Mouse (Mus musculus) forebrain, embryonic 13.5 days (tissue): ENCODE data around the gene Dvl3. TPM values are rescaled to one million over a fixed set of nuclear protein-coding genes. Genes with fewer than 3 reads are reported as not detected.

Experiments used
- ATAC-seq: fragments of 200-750 bp; cut with Nextera tagmentation; 2 replicates; pipeline ENCODE4 v1.8.0; 2017
- H3K27ac ChIP-seq: fragments of 300-500 bp; sonication (generic); 2 replicates; pipeline ENCODE4 v1.5.1; 2015; ENCODE audit warnings: inconsistent platforms, mild to moderate bottlenecking, moderate library complexity
- H3K27me3 ChIP-seq: fragments of 300-500 bp; sonication (generic); 2 replicates; pipeline ENCODE4 v1.6.1; 2015; ENCODE audit warnings: mild to moderate bottlenecking, inconsistent platforms
- H3K36me3 ChIP-seq: fragments of 300-500 bp; sonication (generic); 2 replicates; pipeline ENCODE4 v1.6.1; 2015; ENCODE audit warnings: mild to moderate bottlenecking, inconsistent platforms; ENCODE audit not compliant: poor library complexity, severe bottlenecking
- H3K4me1 ChIP-seq: fragments of 300-500 bp; sonication (generic); 2 replicates; pipeline ENCODE4 v1.6.1; 2015; ENCODE audit warnings: inconsistent platforms
- H3K4me2 ChIP-seq: fragments of 300-500 bp; sonication (generic); 2 replicates; pipeline ENCODE4 v1.6.1; 2015; ENCODE audit warnings: inconsistent platforms, mild to moderate bottlenecking, moderate library complexity
- H3K4me3 ChIP-seq: fragments of 300-500 bp; sonication (generic); 2 replicates; pipeline ENCODE4 v1.5.1; 2015; ENCODE audit warnings: mild to moderate bottlenecking, inconsistent platforms
- H3K9ac ChIP-seq: fragments of 300-500 bp; sonication (generic); 2 replicates; pipeline ENCODE4 v1.6.1; 2015; ENCODE audit warnings: mild to moderate bottlenecking, inconsistent platforms
- H3K9me3 ChIP-seq: fragments of 300-500 bp; sonication (generic); replicated peaks from 2 replicates; pipeline ENCODE4 v1.6.1; 2016; ENCODE audit warnings: inconsistent platforms
- WGBS: fragments of 180-500 bp; shearing (Covaris S2); methylation state at CpG from one replicate; pipeline ENCODE4 v1.1.7; 2015; 5-methylcytosine and 5-hydroxymethylcytosine counted together
- polyA plus RNA-seq: library from polyadenylated mRNA; unstranded; fragments of >200 nt; fragmentation: Nextera tagmentation; extraction: Ambion mirVana; gene quantifications from 2 replicates; pipeline ENCODE4 v1.2.1, GENCODE M21; 2015

Gene Dvl3
- polyA plus RNA-seq, 1 experiment from 2014 or later = 31.4 TPM

DNA sequence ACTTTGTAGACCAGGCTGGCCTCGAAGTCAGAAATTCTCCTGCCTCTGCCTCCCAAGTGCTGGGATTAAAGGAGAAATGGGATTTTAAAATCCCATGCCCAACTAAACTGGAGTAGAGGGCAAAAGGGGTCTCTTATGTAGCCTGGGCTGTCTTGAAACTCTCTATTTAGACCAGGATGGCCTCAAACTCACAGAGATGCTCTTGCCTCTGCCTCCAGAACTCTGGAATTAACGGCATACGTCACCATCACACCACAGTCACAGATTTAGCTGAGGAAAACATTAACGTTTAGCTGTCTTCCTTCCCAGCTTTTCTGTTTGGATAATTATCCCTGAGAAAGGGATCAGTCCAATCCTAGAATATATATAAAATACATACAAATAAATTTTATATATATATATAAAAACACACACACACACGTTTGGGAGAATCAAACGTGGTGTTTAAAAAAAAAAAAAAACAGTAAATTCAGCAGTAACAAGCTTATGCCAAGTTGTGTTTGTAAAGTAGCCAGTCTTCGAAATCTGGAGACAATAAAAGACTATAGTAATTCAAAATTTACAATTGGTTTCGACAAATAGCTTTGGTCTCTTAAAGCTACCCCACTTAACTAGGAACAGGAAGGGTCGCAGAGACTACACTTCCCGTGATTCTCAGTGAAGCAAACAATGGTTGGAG lies 18.0 kb downstream of the Dvl3 start:
- Histone ChIP-seq H3K27me3 (no peaks in the 10 kb centered on the region), H3K4me2 (no peak overlapping the region), H3K4me1 (peaks cover 28% of the 10 kb centered on the region), H3K36me3 (peaks cover 55% of the 10 kb centered on the region), H3K9me3 (no peaks in the 10 kb centered on the region), H3K4me3 (no peak overlapping the region), H3K9ac (no peak overlapping the region), H3K27ac (no peak overlapping the region; the same call in 1 of the 2 replicates)
- WGBS = 49% methylated on average over 10 of the region's 10 CpGs
- no peak for ATAC-seq

- ATAC-seq = peak; percentile 99
- Histone ChIP-seq H3K4me2 (peak within 1 kb of the TSS; percentile 93), H3K9ac (peak within 1 kb of the TSS; percentile 97), H3K27ac (peak within 1 kb of the TSS; percentile 75; the same call in 1 of the 2 replicates), H3K4me3 (peak within 1 kb of the TSS; percentile 91), H3K36me3 (peaks cover 60% of the 10 kb centered on the region), H3K4me1 (peaks cover 28% of the 10 kb centered on the region), H3K9me3 (no peaks in the 10 kb centered on the region), H3K27me3 (no peaks in the 10 kb centered on the region)
- under 1% methylated on average over 51 of the region's 52 CpGs for WGBS
Observed at GRCm38 (mm10) chr16:20535296-20536080, 18.7 kb downstream of the Dvl3 start, which contains the start of gene Ap2m1. TSS of gene Ap2m1 (plus strand) at chr16:20535478.

DNA sequence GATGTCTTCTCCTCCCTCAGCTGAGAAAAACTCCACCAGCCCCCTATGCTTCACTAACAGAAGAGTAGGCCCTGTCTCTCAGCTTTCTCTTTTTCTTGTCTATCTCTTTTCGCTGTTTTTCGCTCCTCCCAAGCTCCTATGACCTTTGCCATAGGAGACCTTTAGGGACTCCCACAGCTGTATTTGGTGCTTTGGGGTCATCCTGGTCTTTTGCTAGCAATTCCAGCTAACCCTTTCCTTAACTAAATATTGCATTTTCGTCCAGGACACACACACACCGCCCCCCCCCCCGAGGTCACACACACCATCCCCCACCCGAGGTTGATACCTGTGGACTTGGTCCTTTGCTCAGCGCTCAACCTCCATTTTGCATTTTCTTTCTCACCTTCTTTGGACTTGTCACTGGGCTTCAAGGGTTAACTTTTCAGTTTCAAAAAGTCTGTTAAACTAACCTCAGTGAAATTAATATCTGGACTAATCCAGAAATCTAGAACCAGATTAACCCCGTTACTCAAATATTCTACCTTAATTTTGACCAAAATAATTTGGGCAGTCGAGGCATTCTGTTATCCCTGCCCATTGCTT lies 19.4 kb downstream of the Dvl3 start:
- Histone ChIP-seq H3K4me2 (peak overlapping the region; percentile 93), H3K27ac (0 out of 2 replicates have a peak overlapping the region, but pooled peaks have one; percentile 75), H3K27me3 (no peaks in the 10 kb centered on the region), H3K9ac (peak overlapping the region; percentile 97), H3K9me3 (no peaks in the 10 kb centered on the region), H3K4me1 (peaks cover 28% of the 10 kb centered on the region), H3K36me3 (peaks cover 60% of the 10 kb centered on the region), H3K4me3 (peak overlapping the region; percentile 91)
- no peak for ATAC-seq
- 36% methylated on average over 9 of the region's 9 CpGs for WGBS

DNA sequence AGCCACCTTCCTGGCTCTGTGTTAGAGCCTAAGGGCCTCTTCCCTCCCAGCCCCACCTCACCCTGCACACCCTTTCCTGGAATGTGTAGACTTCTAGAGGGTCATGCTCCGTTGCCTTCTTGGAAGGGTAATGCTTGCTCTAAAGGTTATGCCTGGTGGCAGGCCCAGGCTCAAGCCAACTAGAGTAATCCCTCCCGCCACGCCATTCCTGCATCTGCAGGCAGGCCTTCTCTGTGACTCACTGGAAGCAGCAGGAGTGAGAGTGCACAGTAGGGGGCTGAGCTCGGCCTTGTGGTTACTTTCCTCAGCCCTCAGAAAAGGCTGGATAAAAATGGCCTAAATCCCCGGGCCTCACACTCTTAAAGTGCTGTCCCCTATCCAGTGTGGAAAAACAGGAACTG lies 20.3 kb downstream of the Dvl3 start:
- H3K4me3 ChIP-seq = peak overlapping the region; percentile 91
- peaks cover 28% of the 10 kb centered on the region for H3K4me1 ChIP-seq
- H3K27me3 ChIP-seq = no peaks in the 10 kb centered on the region
- ATAC-seq = no peak
- H3K9me3 ChIP-seq = no peaks in the 10 kb centered on the region
- no peak overlapping the region for H3K27ac ChIP-seq
- H3K4me2 ChIP-seq = peak overlapping the region; percentile 93
- peaks cover 60% of the 10 kb centered on the region for H3K36me3 ChIP-seq
- H3K9ac ChIP-seq = peak overlapping the region; percentile 97
- WGBS = 9% methylated on average over 5 of the region's 5 CpGs

GRCm38 (mm10) chr16:20537601-20538320 lies 21.0 kb downstream of the Dvl3 start:
- no peaks in the 10 kb centered on the region for H3K9me3 ChIP-seq
- H3K4me3 ChIP-seq = peak overlapping the region; percentile 91
- WGBS = 29% methylated on average over 6 of the region's 6 CpGs
- ATAC-seq = no peak
- H3K4me1 ChIP-seq = peaks cover 28% of the 10 kb centered on the region
- no peak overlapping the region for H3K27ac ChIP-seq
- H3K36me3 ChIP-seq = peaks cover 63% of the 10 kb centered on the region
- H3K9ac ChIP-seq = peak overlapping the region; percentile 97
- H3K27me3 ChIP-seq = no peaks in the 10 kb centered on the region
- peak overlapping the region; percentile 93 for H3K4me2 ChIP-seq

DNA sequence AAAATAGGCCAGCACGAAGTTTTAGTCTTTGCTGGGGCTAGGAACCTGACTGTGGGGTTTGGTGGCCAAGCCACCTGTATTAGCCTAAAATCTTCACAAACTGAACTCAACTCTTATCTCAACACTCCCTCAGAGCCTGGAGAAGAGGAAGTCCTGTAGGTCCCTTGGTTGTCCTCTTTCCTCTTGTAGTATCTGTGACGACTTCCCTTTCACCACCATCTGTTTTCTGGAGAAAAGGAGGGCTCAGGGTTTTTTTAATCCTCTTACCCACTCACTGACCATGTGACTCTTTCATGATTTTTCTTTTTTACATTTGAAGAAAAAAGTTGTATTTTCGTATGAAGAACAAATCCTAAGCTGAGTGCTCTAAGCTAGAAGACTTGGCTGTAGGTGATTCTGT lies 22.9 kb downstream of the Dvl3 start:
- ATAC-seq = no peak
- H3K9ac ChIP-seq = no peak overlapping the region
- no peak overlapping the region for H3K4me2 ChIP-seq
- no peaks in the 10 kb centered on the region for H3K27me3 ChIP-seq
- H3K4me3 ChIP-seq = no peak overlapping the region
- H3K9me3 ChIP-seq = no peaks in the 10 kb centered on the region
- H3K27ac ChIP-seq = no peak overlapping the region
- 77% methylated on average over 3 of the region's 3 CpGs for WGBS
- H3K36me3 ChIP-seq = peaks cover 70% of the 10 kb centered on the region
- peaks cover 28% of the 10 kb centered on the region for H3K4me1 ChIP-seq

GRCm38 (mm10) chr16:20540438-20540837 lies 23.7 kb downstream of the Dvl3 start:
- Histone ChIP-seq H3K27ac (no peak overlapping the region), H3K4me2 (no peak overlapping the region), H3K9ac (no peak overlapping the region), H3K4me1 (peaks cover 28% of the 10 kb centered on the region), H3K36me3 (peaks cover 78% of the 10 kb centered on the region), H3K9me3 (no peaks in the 10 kb centered on the region), H3K4me3 (no peak overlapping the region), H3K27me3 (no peaks in the 10 kb centered on the region)
- WGBS = 90% methylated on average over 4 of the region's 4 CpGs
- no peak for ATAC-seq

DNA sequence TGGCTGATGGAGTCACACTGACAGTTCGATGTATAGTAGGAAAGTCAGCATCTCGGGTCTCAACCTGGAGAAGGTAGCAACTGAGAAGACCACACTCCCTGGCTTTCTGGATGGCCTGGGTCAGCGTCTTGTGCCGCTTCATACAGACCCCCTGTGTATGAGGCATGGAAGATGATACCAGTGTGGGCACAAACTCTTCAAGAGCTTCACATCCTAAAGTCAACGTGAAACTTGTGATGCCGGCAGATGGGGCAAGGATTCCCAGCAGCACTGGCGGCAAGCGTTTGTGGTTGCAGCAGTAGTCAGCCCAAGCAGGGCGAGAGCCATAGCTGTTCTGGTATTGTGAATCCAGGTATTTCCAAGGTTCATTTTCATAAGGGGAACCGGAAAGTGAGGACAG lies 28.9 kb downstream of the Dvl3 start:
- Histone ChIP-seq H3K4me1 (peaks cover 18% of the 10 kb centered on the region), H3K36me3 (peaks cover 60% of the 10 kb centered on the region), H3K4me2 (no peak overlapping the region), H3K27ac (no peak overlapping the region), H3K4me3 (no peak overlapping the region), H3K9me3 (no peaks in the 10 kb centered on the region), H3K27me3 (no peaks in the 10 kb centered on the region), H3K9ac (no peak overlapping the region)
- 94% methylated on average over 10 of the region's 10 CpGs for WGBS
- no peak for ATAC-seq

DNA sequence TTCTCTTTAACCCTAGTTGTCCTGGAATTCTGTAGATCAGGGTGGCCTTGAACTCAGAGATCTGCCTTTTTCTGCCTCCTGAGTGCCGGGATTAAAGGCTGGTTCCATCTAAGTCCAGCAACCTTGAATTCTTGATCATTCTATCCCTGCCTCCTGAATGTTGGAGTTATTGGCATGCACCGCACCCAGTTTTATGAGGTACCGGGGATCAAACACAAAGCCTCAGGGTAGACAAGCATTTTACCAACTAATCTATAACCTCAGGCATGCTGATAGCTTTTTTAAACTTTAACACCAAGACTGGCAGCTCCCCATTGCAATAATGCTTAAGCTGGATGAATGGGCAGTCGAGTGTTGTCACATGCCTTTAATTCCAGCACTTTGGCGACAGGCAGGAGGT lies 30.6 kb downstream of the Dvl3 start:
- no peak overlapping the region for H3K27ac ChIP-seq
- peak overlapping the region; percentile 89 for H3K4me2 ChIP-seq
- WGBS = 55% methylated on average over 5 of the region's 5 CpGs
- no peaks in the 10 kb centered on the region for H3K27me3 ChIP-seq
- peak overlapping the region; percentile 84; the same call in 1 of the 2 replicates for H3K4me3 ChIP-seq
- H3K9ac ChIP-seq = 0 out of 2 replicates have a peak overlapping the region, but pooled peaks have one; percentile 65
- H3K4me1 ChIP-seq = peaks cover 18% of the 10 kb centered on the region
- H3K36me3 ChIP-seq = peaks cover 58% of the 10 kb centered on the region
- no peaks in the 10 kb centered on the region for H3K9me3 ChIP-seq
- no peak for ATAC-seq

- Histone ChIP-seq H3K36me3 (peaks cover 60% of the 10 kb centered on the region), H3K4me2 (peak within 1 kb of the TSS; percentile 89), H3K27ac (0 out of 2 replicates have a peak within 1 kb of the TSS, but pooled peaks have one; percentile 57), H3K9ac (peak within 1 kb of the TSS; percentile 89), H3K4me3 (peak within 1 kb of the TSS; percentile 84), H3K9me3 (no peaks in the 10 kb centered on the region), H3K4me1 (peaks cover 18% of the 10 kb centered on the region), H3K27me3 (no peaks in the 10 kb centered on the region)
- under 1% methylated on average over 56 of the region's 56 CpGs for WGBS
- ATAC-seq = peak; percentile 99
Observed at GRCm38 (mm10) chr16:20548096-20548948, 31.5 kb downstream of the Dvl3 start, which contains the start of gene Abcf3. TSS of gene Abcf3 (plus strand) at chr16:20548577.

DNA sequence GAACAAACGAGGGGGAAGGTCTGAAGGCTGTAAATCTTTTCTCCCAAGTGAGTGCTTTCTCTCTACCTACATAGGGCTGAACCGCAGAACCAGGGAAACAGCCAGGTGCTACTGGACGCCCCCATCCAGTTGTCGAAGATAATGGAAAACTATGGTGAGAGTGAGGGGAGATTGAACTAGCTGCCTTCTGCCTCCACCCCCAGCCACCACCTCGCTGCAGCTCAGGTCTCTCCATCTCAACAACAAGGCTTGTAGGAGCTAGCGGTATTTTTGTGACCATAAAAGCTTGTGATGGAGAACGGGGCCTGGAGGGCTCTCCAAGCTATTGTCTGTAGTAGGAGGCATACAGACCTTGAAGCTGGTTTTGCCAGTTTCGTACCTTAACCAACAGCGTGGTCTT lies 32.4 kb downstream of the Dvl3 start:
- peaks cover 60% of the 10 kb centered on the region for H3K36me3 ChIP-seq
- no peaks in the 10 kb centered on the region for H3K27me3 ChIP-seq
- peak overlapping the region; percentile 89 for H3K9ac ChIP-seq
- no peaks in the 10 kb centered on the region for H3K9me3 ChIP-seq
- no peak overlapping the region for H3K27ac ChIP-seq
- no peak for ATAC-seq
- H3K4me3 ChIP-seq = peak overlapping the region; percentile 84
- peaks cover 18% of the 10 kb centered on the region for H3K4me1 ChIP-seq
- 54% methylated on average over 9 of the region's 9 CpGs for WGBS
- H3K4me2 ChIP-seq = peak overlapping the region; percentile 89
